Mouse (Mus musculus) hindlimb bud, embryonic 11.5 days (tissue): ENCODE results near the gene Iyd.
"Not testable (repeated sequence)": the region's sequence is repeated elsewhere in the genome, so short reads cannot be mapped to it uniquely, and the experiment has no call there.

ENCODE experiments used
- DNase-seq: peaks from one replicate; pipeline ENCODE4 v3.0.0-alpha.2; 2012; ENCODE audit warnings: low read depth, low spot score; ENCODE audit errors: extremely low spot score

Iyd gene

DNA sequence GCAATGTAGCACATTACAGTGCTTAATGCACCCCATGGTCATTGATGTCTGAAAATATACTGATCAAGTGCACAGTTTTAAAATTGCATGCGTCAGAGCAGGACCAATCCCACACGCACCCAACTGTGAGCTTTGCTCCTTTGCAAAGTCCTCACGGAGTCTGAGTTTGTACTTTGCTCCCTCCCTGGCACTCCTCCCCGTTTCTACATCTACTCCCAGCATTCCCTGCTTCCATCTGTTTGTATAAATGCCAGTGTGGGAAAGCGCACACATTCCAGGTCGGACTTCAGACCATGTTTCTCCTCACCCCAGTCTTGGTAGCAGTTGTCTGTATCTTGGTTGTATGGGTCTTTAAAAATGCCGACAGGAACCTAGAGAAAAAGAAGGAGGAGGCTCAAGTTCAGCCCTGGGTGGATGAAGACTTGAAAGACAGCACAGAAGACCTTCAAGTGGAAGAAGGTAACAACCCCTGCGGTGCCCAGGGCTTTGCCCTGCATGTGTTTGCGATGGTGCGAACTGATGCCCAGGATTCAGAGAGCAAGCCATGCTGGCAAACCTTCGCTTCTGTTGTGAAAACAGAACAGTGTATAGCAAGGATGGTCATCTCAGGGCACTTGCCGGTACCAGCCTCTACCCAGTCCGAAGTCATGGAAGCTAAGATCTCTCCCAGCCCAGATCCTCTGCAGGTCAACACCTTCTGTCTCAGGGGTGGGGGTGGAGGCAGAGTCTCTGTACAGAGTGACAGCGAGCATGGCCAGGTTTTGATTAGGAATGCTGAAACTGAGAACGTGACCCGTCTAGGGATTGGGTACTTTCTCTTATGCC, at the start of gene Iyd:
Iyd (plus strand) TSS at position 238 of the 825 bp plus-strand sequence.
- DNase-seq = no peak

DNA sequence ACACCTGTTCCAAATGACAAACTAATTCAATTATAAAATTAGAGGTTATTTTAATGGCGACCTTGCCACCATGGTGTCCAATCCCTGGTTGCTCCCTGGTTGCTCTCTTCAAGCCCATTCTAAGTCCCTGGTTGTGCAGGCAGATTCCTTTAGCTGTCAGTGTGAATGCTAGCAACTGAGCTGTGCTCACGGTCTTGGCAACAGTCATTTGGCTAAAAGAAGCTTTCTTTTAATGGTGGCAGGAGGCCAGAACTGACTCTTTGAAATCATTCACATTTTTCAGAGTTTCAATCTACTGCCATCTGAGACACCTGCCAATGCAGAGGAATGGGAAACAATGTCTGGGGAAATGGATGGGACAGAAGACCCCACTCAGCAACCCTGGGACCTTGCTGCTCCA, 43.2 kb upstream of the Iyd start:
- no peak for DNase-seq

GRCm38 (mm10) chr10:3500846-3501245, 39.2 kb upstream of the Iyd start:
- DNase-seq = not testable (repeated sequence)

DNA sequence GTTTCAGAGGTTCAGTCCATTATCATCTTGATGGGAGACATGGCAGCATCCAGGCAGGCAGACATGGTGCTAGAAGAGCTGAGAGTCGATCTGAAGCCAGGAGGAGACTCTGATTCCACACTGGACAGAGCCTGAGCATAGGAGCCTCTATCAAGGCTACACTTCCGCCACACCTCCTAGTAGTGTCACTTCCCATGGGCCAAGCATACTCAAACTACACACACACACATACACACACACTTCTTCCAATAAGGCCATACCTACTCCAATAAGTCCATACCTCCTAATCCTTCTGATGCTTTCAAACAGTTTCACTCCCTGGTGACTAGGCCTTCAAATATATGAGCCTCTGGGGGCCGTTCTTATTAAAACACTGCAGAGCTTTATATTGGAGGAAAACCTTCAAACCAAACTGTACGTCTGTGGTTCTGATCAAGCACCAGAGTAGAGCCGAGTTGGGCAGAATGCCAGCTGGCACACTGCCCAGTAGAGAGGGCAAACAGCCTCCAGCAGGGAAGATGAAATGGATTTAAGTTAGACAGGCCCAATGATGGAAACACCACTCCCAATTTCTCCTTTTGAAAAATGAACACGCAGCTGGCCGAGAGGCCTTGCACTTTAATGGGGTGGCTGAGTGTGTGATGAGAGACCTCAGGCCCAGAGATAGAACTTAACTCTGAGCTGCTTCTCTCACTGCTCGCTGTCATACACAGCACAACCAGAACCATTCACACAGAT, 32.4 kb upstream of the Iyd start:
- no peak for DNase-seq

DNA sequence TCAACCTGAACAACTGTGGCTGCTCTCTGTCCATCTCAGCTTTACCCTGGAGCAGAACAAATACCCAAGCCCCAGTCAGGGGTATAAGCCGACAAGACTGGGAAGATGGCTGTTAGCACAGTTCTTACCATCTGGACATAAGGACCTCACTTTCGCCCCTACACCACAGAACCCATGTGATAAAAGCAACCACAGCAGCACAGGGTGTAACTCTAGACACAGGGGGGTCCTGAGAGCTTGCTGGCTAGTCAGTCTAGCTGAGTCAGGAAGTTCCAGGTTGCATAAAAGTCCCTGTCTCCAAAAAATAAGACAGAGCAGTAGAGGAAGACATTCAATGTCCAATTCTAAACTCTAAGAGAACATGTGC, 31.8 kb upstream of the Iyd start:
- no peak for DNase-seq

DNA sequence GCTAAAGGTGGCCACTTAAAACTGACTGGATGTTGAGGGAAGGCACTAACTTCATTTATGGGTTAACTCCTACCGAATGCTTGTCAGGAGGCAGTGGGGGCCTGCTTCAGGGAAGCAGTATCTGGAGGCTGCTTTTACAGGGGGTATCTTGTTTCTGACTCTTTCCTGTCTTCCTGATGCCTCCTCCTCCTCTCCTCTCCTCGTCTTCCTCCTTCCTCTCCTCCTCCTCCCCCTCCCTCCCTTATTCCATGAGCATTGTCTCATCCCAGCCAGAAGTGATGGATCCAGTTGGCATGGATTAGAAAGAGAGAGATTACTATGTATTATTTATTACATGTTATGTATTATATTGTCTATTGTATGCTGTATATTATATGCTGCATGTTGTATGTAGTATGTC, 31.3 kb upstream of the Iyd start:
- DNase-seq = no peak

DNA sequence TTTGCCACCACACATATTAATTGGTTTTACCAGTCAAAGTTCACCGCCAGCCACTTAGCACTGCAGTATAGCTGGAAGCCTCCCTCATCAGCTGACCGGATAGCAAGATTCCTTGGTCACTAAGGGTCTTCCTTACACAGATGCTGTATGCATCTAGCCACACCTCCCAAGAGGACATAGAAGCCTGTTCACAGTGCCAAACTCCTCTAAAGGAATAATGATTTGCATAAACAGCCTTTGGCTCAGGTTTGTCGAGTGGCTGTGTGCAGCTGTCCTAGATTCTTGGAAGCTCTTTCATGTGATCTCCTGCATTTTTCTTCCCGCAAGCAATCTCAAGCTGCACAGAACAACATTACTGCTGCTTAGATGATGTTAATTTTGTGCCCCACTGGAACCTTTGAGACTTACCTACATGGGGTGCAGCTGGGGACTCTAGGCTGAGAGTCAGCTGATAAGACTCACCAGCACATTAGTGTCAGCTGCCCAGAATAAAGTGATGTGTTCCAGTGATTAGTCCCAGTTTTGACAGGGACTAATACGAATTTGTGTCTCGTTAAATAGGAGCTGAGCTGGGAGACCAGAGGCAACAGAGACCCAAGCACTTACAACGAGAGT, 30.3 kb upstream of the Iyd start:
- no peak for DNase-seq

DNA sequence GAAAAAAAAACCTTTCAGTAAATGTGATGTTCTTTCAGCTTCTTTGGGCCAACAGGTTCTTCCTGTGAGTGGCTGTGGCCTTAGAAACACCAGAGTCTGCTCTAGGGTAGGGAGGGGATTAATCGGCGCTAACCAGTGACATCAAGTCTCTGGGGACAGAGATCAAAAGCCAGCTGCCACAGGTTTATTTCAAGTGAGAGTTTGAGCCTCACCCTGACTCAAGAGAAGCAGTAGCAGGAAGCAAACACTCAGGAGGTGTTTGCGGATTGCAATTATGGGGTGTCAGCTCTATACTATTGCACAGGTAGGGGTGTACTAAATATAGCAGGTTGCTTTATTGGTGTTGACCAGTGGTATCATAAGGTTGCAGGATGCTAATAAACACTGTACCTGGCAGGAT, 29.6 kb upstream of the Iyd start:
- no peak for DNase-seq

GRCm38 (mm10) chr10:3511401-3511800, 28.6 kb upstream of the Iyd start:
- DNase-seq = no peak

GRCm38 (mm10) chr10:3512620-3513305, 27.3 kb upstream of the Iyd start:
- DNase-seq = no peak

- no peak for DNase-seq
Measured at GRCm38 (mm10) chr10:3513947-3514346, 26.1 kb upstream of the Iyd start.

DNA sequence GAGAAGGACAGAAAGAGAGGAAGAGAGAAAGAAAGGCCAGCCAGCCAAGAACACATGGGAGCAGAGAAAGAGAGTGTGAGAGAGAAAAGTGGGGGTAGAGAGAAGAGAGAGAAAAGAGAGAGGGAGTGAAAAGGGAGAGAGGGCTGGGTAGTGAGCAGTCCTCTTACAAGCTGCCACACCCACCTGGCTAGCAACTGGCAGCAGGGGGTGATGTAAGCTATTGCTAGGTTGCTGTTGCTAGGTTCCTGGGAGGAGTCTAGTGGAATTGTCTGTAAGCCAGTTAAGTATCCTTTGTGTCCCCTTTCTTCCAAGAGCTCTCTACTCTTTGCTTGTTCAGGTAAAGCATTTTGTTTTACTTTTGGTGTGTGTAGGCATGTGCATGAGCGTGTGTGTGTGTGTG, 25.4 kb upstream of the Iyd start:
- no peak for DNase-seq

DNA sequence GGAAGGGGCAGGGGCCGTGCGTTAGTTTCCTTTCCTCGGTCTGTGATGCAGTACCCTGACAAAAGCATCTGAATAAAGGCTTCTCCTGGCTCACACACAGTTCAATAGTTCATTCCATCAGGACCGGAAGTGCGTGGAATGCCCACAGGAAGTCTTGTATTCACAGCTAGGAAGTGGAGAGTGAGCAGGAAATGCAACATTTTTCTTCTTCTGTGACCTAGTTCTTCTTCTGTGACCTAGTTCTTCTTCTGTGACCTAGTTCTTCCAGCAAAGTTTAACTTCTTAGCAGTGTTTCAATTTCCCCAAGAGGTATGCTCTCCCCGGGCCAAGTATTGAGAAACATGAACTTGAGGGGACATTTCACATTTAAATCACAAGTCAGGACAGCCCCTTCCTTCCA, 23.6 kb upstream of the Iyd start:
- DNase-seq = no peak

DNA sequence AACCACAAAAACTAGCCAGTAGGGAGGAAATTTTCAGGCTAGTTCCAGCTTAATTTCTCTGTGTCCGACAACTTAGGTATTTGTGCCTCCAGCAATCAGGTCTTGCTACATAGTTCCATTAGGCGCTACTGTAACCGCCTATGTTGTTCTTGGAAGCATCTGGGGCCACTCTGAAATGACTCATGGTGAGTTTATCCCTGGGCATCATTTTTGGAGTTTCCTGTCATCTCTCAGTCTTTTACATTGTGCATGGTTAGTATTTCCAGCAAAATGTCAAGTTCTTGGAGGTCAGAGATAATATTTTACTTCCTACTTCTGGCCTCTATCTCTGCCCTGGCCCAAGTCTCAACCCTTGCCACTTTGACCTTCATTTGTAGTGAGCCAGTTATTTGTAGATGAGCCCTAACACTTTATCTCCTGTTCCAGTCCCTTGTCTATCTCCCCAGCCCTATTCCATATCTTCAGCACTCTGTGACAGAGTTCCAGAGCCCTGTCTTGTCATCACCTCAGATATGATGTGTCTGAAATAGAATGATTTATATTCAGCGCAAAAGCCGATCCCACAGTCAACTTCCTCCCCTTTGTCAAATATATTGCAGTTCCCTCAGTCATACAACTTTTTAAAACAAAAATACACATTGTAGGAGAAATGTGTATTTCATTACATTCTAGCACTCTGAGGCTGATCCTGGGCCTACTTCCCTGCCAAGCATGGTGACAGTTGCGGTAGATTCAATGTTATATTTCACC, 16.8 kb upstream of the Iyd start:
- DNase-seq = no peak

- no peak for DNase-seq
Measured at GRCm38 (mm10) chr10:3524513-3524912, 15.5 kb upstream of the Iyd start.

DNA sequence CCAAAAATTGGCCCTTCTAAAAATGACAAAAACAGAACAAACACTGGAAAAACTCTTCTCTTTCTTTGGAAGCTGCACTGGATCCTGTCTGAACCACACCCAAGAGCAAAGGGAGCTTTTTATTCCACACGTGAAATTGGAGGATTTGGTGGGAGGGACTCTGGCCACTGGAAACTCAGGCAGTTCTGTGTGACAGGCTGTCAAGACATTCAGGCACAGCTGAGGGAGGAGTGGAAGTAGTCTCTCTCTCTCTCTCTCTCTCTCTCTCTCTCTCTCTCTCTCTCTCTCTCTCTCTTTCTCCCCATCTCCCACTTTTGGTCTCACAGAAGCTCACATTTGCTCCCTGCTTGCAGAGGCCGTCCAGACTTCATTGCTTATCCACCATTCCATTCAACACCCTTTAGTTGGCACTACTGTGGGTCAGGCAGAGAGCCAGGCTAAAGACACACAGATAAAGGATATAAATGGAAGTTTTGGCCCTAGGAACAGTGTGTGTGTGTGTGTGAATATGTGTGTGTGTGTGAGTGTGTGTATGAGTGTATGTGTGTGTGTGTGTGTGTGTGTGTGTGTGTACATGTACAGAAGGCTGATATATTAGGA, 14.5 kb upstream of the Iyd start:
- DNase-seq = no peak

DNA sequence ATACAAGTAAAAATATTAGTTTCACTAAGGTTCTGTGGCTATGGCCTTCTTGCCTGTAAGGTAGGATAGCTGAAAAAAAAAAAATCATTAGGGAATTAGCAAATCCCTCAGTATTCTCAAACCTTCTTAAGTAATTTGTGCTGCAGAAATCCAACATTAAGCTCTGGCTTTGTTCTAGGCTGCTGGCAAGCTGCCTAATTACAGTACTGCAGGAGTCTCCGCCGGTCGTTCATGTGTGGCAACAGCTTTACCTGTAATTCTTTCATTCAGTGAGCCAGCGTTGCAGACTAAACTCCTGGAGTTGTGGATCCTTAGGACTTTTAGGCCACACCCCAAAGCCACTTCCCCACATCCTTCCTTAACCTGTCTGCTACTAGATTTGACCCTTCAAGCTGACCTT, 10.2 kb upstream of the Iyd start:
- DNase-seq = no peak

DNA sequence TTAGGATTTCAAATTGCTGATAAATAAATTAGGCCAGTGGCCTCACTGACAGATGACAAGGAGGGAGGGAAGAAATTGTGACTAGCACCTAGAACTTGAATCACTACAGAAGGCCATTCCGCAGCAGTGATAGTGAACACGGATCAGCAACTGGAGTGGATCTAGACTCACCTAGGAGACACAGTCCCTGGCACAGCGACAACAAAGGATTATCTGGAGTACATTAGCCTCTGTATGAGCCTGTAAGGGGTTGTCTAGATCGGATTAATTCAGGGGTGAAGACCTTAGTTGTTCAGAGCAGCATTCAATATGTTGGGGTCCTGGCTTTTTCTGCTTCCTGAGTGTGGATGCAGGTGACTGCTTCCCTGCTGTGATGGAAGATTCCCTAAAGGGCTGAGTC, 9.4 kb upstream of the Iyd start:
- no peak for DNase-seq

DNA sequence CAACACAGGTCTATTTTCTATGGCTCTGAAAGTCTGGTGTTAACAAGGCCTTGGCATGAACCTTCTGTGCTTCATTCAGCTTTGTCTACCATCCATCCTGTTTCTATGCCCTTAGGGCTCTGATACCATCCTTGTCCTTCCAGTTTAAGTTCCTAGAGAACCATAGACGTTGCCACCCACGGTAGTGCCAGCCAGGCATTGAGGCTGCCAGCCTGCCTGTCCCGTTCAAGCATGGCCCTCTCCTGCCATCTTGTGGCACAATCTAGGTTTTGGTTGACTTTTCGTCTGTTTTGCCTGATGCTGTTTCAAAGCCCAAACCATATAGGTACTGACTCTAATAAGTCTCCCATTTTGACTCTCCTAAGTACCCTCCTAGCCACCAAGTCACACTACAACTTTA, 8.7 kb upstream of the Iyd start:
- peak; percentile 28 for DNase-seq

GRCm38 (mm10) chr10:3534445-3534844, 5.6 kb upstream of the Iyd start:
- peak; percentile 35 for DNase-seq
